Mouse (Mus musculus): ENCODE measurements at regions not wholly inside any gene's neighbourhood (a gene's known extent, or its start where the extent isn't known, plus 50 kb on each side); places are given as distances from the start of the nearest gene placed in this dataset.
"Not testable (repeated sequence)": the region's sequence is repeated elsewhere in the genome, so short reads cannot be mapped to it uniquely, and the experiment has no call there.

DNA sequence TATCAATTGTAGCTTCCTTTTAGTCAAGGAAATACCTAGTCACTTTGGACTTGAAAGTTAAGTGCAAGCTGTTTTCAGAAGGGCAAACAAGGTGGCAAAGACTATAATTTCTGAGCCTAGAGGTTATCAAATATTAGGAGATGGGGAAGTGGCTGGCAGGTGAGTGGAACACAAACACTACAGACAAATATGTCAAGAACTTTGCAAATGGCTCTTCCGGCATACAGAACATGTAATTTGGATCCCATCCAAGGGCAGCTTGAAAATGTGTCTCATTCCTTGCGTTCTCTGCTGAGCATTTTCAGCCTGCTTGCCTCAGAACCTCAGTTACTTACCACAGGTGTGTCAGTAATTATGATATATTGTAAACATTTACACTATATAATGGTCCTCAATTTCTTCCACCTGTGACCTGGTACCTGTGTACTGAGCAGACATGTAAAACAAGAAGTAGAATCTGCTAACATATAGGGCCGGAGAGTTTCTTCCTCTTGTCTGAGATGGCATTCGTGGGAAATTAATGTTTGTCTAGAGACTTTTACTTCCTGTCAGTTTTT lies 1346.3 kb upstream of the Got2 start:
- no peak for DNase-seq

DNA sequence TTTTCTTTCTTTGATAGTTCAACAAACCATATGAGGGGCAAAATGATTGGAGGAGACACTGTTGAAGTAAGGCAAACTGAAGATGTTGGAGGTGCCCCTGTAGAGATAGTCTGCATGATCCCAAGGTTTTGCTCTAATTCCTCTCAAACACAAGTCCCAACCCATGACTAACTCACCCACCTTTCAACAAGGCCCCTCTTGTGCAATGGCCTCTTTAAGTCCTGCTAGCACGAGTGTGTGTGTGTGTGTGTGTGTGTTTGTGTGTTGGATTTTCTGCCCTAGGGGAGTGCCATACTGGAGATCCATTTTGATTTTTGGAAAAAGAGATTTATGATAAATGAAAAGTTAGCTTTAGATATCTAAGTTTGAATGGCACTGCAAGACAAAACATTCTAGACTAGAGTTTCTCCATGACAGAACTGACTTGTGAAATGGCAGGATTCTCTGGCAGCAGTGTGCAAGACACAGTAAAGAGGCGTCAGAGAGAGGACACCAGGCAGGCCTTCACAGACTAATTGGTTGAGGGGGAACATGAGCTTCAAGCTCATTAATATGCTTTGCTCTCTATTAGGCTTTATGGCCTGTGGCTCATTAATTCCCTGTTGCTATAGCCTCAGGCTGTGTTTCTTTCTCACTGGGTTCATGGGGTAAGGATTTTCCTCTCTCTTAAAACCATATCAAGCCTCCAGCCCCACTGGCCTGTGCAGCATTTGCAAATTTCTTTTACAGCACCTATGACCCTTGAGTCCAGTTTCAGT lies 1344.5 kb upstream of the Got2 start:
- DNase-seq: no peak

DNA sequence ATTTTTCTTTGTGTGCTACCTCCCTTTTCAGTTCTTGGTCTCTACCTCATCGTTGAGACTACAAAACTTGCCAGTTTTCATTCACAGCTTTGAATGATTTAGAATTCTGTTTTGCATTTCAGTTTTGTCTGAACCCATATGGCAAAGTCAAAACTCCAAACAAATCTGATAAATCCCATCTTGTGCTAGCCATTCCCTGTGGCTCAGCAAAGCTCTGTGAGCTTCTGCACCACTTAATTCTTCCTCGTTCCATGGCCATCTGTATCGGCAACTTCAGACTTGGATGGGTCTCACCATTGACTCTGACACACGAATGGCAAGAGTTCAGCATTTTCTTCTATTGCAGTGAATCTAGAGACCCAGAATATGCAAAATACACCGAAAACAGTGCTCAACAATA lies 1343.3 kb upstream of the Got2 start:
- DNase-seq: no peak

DNA sequence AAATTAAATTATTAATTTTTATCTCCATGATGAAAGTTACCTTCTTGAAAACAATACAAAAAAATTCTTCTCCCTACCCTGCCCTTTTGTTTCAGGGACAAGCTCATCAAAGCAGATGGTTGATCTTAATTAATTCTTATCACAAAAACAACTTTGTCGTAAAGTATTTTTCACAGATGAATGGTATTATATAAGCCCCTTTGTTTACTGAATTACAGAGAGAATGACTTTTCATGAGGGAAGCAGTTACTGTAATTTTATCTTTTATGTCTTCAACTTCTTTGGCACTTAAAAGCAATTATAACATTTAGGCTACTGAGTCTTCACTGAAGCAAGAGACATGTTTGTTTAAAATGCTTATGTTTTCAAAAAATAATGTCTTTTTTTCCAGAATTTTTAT lies 1303.5 kb upstream of the Got2 start:
- DNase-seq: no peak

DNA sequence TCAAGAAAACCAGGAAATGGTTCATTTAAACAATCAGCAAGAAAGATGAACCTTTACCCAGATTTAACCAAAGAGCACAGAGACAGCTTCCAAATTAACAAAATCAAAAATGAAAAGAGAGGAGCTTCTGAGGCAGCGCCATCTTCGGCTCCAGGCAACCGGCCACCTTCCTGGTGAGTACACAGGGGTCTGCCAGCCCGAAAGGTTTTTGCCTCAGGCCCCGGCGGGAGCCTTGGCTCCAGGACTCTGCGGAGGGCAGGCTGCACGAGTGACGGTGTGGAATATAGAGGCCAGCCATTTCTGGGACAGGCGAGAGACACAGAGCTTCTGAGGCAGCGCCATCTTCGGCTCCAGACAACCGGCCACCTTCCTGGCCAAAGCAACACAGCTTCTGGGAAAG lies 1295.5 kb upstream of the Got2 start:
- DNase-seq: not testable (repeated sequence)

DNA sequence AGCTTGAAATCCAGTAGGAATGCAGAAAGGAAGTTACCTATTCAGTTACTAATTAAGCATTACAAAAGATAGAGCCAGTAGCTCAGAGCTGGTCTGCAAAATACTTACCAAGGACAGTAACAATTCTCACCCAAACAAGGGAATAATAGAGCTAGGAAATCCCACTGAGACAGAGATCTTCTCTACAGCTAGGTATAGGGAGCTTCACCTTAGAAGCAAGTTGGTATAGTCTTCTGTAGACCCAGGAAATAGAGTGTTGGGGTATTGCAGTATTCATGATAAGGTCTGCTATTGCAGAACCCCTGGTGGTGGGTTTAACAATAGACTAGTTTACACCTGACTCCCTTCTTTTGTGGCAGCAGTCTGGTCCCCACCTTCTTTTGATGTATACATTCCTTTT lies 1294.1 kb upstream of the Got2 start:
- not testable (repeated sequence) for DNase-seq

Small RNA genes in the stretch of these regions (microRNA-seq; reads per million reads assigned to microRNA genes)
- 0 reads per million in 2 experiments for gene Gm26399

Data from layer of hippocampus, postnatal 36 days (tissue).